Mouse (Mus musculus) brown adipose tissue, adult 24 weeks (tissue): ENCODE data around the gene Csdc2. TPM values are rescaled to one million over a fixed set of nuclear protein-coding genes. Genes with fewer than 3 reads are reported as not detected.
"Not testable (repeated sequence)": the region's sequence is repeated elsewhere in the genome, so short reads cannot be mapped to it uniquely, and the experiment has no call there.

ENCODE experiments used
- H3K27ac ChIP-seq: fragments of 200-500 bp; replicated peaks from 2 replicates; pipeline ENCODE4 v1.5.1; 2012; ENCODE audit warnings: low read depth, mild to moderate bottlenecking, low read length
- H3K4me1 ChIP-seq: fragments of 200-500 bp; 2 replicates; pipeline ENCODE4 v1.6.1; 2012; ENCODE audit warnings: low read length, mixed read lengths; ENCODE audit not compliant: control insufficient read depth, insufficient read depth, insufficient read length
- H3K4me3 ChIP-seq: fragments of 200-500 bp; 2 replicates; pipeline ENCODE4 v1.5.1; 2012; ENCODE audit warnings: low read depth, mild to moderate bottlenecking, low read length, moderate library complexity; ENCODE audit not compliant: insufficient read depth
- polyA plus RNA-seq: library from polyadenylated mRNA; stranded (reverse); fragments of >200 nt; gene quantifications from 2 replicates; pipeline ENCODE4 v1.2.4, GENCODE M21; 2012; ENCODE audit not compliant: missing spikeins, insufficient read depth, insufficient read length

Csdc2 gene
- polyA plus RNA-seq, 1 experiment: not detected

DNA sequence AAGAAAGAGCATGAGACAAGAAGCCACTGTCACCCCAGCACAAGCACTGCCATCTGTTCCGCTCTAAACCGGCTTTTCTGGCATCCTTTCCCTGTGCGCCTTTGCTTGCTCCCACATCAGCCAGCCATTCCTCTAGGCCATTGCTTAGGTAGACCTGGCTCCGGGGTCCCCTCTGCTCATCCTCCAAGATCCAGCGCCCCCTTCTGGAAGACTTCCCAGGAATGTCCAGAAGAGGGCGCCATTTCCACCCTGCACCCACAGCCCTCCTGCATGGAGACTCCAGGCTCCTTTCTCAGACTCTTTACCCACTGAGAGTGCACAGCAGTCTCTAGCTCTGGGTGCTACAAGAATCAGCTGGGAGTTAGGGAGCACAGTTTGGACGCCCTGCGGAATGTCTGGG is 19.9 kb downstream of the Csdc2 start:
- no peak overlapping the region for H3K27ac ChIP-seq
- no peak overlapping the region for H3K4me3 ChIP-seq
- peaks cover 1% of the 10 kb centered on the region; the same call in 1 of the 2 replicates for H3K4me1 ChIP-seq

DNA sequence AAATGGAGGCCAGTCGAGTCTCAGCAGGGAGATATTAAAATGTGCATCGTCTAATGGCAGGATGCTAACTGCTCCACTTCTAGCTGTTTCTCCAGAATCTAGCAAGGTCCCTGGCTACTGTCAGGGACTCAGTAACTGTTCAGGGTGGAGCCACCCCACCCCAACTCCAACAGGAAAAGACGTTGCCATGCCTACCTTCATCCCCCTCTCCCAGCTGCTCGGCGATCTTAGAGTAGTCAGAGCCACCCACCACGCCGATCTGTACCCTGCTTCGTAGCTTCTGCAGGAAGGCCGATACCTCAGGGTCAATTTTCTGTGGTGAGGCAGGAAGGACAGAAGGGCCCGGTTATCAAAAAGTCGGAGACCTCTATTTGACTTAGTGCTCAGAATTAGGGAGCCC is 21.0 kb downstream of the Csdc2 start:
- Histone ChIP-seq H3K4me3 (no peak overlapping the region), H3K4me1 (peaks cover 2% of the 10 kb centered on the region; the same call in 1 of the 2 replicates), H3K27ac (no peak overlapping the region)

DNA sequence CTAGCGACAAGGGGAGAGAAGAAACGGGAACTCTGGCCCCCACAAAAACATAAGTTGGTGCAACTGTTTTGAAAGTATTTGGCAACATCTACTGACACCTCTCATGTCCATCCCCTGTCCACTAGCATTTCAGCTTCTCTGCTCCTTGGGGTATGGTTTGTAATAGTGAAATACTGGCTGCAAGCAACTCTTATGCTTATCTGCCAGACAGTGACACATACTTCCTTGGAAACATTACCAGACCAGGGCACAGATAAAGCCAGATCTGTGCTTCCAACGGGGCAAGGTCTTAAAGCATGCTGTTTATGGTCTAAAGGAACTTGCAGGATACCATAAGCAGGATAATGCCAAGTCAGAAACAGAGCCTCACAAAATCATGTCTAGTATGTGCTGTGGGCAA is 22.3 kb downstream of the Csdc2 start:
- Histone ChIP-seq H3K27ac (no peak overlapping the region), H3K4me1 (peaks cover 2% of the 10 kb centered on the region; the same call in 1 of the 2 replicates), H3K4me3 (0 out of 2 replicates have a peak overlapping the region, but pooled peaks have one; percentile 6)

DNA sequence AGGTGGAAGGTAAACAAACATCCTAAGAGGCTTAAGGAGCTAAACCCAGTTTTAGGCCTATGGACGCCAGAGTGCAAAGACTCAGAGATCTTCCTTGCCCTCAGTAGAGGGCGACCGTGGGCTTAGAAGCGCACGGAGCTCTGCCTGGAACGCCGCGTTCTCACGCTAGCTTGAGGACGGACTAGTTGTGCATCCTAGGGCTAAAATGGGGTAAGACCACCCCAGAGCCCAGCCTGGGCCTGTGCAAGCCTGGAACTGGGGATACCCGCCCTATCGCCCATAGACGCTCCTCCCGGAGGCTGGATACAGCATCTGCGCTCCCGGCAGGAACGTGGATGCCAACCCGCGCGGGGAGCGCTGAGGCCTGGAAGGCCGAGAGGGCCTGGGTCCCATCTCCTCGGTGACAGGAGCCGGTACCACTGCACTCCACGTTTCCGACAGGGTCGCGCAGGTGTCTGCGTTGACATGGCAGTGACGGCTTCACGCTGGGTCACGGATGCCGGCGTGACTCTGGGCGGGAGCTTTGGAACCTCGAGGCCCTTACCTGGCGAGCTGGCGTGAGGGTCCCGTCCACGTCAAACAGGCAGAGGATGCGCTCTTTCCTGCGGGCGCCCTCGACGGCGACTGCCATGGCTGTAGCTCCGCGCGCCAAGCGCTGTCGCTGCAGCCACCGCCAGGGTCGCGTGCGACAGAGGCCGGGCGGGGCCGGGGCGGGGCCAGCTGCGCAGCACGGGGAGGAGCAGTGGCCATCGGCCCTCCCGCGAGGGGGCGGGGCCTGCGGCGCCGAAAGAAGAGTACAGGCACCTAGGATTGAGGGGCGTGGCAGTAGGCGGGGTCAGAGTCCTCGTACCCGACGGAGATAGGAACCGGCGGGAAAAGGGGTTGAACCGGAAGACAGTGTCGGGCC is 23.9 kb downstream of the Csdc2 start, which contains the start of gene Pmm1:
TSS of gene Pmm1 (minus strand) at position 760 of the 907 bp plus-strand sequence.
- peak within 1 kb of the TSS; percentile 74 for H3K27ac ChIP-seq
- H3K4me1 ChIP-seq: peaks cover 2% of the 10 kb centered on the region; the same call in 1 of the 2 replicates

DNA sequence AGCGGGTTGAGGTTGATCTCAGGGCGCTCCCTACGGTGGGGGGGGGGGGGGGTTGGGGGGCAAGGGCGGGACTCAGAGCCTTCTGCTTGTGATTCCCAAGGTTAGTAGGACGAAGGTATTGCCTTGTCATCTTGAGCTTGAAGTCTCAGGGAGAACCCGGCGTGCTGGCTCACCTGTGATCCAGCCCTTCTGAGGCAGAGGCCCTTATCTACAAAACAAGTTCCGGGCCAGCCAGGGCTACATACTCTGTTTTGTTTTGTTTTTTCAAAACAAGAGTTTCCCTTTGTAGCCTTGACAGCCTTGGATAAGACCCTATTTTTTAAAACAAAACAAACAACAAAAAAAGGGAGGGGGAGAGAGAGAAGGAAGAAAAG is 24.5 kb downstream of the Csdc2 start:
- peak overlapping the region; percentile 74 for H3K27ac ChIP-seq

More for the DNA sequence above, 23.9 kb downstream of the Csdc2 start, which contains the start of gene Pmm1:
- H3K4me3 ChIP-seq: peak within 1 kb of the TSS; percentile 84

DNA sequence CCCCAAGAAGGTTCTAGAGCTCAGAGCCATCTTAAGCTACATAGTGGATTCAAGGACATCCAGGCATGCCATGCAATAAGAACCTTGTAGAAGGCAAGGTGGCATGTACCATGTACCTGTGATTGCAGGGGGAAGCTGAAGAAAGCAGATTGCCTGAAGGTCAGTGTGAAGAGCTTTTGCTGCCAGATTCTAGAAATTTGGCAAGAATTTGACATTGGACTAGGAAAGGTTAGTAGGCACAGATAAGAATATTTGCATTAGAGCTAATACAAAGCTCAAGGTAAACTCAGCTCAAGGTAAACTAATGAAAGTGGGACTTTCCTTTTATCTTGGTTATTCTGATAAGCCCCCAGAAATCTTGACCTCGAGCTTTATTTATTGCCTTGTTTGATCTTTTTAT is 27.7 kb downstream of the Csdc2 start:
- H3K27ac ChIP-seq: no peak overlapping the region
- H3K4me3 ChIP-seq: no peak overlapping the region
- H3K4me1 ChIP-seq: peaks cover 2% of the 10 kb centered on the region; the same call in 1 of the 2 replicates

More for the DNA sequence above, 24.5 kb downstream of the Csdc2 start:
- H3K4me1 ChIP-seq: peaks cover 2% of the 10 kb centered on the region; the same call in 1 of the 2 replicates
- peak overlapping the region; percentile 48 for H3K4me3 ChIP-seq

DNA sequence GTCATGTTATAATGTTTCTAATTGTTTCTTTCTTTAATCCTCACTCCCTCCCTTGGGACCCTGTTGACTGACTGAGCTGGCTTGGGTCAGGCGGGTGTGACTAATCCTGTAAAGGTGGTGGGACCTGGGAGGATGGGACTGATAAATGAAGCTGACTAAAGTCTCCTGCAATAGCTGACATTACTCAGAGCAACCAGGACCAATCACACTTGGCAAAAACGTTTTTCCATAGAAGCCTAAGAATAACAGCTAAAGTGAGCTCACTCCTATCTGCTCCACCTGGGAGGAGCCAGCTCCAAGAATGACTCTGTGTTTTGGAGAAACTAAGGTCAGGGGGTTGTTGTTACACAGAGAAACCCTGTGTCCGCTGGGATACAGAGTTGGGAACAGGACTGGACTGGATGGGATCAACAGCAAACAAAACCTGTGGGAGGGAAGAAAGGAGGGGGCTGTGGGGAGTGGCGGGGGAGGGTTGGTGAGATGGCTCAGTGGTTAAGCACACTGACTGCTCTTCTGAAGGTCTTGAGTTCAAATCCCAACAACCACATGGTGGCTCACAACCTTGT is 28.5 kb downstream of the Csdc2 start:
- Histone ChIP-seq H3K4me1 (peaks cover 2% of the 10 kb centered on the region; the same call in 1 of the 2 replicates), H3K27ac (no peak overlapping the region), H3K4me3 (no peak overlapping the region)

DNA sequence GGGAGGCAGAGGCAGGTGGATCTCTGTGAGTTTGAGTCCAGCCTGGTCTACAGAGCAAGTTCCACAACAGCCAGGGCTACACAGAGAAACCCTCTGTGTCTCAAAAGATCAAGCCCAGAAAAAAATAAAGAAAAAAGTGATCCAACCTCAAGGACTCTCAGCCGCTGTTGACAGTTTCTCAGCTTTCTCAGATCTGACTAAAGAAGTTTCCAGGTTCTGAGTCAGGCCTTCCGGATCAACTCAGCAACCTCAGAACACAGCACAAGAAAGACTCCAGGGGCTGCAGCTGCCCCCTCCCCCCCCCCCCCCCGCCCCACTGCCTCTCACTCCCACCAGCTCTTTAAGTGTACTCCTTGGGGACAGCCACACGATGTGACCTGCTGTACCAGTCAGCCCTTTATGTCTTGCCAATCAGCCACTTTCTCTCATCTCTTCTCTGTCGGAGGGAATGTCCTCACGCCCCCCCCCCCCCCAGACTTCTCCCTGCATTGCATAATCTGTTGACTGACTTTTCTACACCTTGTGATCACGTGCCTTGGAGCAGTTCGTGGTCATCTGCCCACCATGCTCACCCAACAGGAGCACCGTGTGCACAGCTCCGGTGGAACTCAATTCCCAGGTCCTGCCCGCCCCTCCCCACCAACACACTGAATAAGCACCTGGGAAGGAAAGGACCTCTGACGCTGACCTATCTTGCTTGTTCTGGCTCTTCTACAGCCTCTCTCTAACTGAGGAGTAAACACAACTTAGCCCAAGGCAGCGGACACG is 29.7 kb downstream of the Csdc2 start:
- H3K4me3 ChIP-seq: no peak overlapping the region
- peaks cover 2% of the 10 kb centered on the region; the same call in 1 of the 2 replicates for H3K4me1 ChIP-seq
- no peak overlapping the region for H3K27ac ChIP-seq

DNA sequence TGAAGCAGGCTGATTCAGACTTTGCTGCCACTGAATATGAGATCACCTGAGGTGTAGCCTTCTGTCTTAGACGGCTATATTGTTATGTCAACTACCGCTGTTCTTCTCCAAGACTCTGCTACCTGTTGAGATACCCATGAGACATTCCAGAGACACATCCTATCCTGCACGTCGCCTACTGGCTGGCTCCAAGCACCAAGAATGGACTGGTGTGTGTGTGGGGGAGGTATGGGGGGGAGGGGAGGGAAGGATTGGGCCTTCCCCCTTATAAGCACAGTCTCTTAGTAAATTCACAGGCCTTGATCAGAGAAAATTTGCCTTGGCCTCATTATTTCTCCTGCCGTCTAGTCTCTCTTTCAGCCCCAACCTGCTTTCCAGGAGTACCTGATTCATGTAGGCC is 31.3 kb downstream of the Csdc2 start:
- H3K27ac ChIP-seq: no peak overlapping the region
- H3K4me1 ChIP-seq: no peaks in the 10 kb centered on the region
- H3K4me3 ChIP-seq: no peak overlapping the region

DNA sequence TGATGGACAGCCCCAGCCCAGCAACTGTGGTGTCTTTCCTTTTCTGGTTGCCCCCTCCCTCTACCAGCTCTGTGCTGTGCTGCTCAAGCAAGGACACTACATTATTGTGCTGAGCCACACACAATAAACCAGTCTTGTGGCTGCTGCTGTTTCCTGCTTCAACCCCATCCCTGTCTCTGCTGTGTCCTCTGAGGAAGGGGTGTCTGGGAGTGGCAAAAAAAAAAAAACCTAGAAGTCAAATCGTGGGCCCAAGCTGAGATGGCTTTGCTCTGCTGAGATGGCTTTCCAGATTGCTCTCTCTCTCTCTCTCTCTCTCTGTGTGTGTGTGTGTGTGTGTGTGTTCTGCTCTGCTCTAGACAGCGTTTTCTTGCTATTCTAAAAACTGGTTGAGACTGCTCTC is 31.9 kb downstream of the Csdc2 start:
- Histone ChIP-seq H3K4me1 (no peaks in the 10 kb centered on the region), H3K4me3 (no peak overlapping the region), H3K27ac (no peak overlapping the region)

DNA sequence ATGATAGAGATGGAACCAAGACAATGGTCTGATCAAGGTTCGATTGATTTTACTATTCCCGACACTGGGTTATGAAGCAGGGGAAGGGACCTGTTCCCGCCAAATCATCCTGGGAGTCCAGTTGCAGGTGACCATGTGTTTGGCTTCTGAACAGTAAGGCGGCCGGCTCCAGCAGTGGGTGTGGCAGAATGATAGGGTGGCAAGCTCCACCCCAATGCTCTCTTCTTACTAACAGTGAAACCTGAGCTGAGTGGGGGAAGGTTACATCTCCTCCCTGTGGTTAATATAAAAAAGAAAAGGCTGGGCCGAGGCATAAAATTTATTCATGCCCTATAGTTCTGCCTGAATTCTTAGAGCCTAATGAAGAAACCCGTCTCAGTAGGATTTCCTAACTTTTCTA is 32.6 kb downstream of the Csdc2 start:
- H3K4me1 ChIP-seq: no peaks in the 10 kb centered on the region
- no peak overlapping the region for H3K27ac ChIP-seq
- H3K4me3 ChIP-seq: no peak overlapping the region

DNA sequence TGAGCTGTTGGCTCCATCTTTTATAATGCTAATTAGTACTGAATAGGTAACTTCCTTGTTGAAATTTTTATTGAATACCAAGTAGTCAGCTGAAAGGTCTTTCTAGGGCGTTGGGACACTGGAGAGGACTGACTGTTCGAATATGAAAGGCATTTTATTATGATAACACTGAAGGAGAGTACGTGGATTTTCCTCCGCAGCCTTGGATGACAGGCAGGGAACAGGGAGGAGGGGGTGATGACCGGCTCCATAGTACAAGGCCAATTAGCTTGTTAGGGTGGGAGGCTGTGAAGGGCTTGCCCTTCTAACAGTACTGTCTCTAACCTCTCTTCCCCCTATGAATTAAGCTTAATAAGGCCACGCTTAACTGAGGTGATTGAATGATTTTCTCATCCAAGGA is 33.1 kb downstream of the Csdc2 start:
- H3K4me3 ChIP-seq, H3K4me1 ChIP-seq, H3K27ac ChIP-seq: not testable (repeated sequence)

DNA sequence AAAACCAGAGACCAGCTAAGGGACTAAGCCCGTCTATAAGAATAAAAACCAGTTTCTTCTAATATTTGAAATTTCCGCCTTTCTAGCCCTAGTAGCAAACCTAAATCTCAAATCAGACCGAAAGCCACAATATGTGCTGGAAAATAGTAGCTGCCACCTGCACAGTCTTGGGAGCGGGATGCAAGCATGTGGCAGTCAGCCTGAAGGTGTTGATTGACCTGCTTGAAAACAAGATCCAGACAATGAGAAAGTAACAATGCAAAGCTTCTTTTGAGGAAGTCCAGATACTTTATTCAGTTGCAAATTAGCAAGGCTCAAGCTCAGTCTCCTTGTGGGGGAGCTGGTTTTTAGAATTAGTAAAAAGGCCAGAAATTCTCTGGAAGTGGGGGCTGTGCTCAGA is 33.9 kb downstream of the Csdc2 start:
- not testable (repeated sequence) for H3K27ac ChIP-seq, H3K4me1 ChIP-seq

DNA sequence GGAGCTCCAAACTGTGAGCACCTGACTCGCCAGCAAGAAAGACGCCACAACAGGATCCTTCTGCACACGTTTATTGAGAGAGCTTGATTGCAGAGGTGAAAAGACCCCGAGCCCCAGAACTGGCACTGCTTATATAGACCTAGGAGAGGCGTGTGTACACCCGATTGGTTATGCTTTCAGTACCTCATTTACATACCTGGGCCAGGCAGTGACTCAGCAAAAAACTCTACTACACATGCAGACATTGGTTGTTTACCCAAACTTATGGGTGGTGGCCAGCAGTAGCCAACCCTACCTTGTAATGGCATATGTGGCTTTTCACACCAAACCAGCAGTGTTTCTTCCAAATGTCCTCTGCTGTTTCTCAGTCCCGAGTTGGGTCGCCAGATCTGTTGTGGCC is 38.6 kb downstream of the Csdc2 start:
- not testable (repeated sequence) for H3K27ac ChIP-seq, H3K4me3 ChIP-seq, H3K4me1 ChIP-seq

More for the DNA sequence above, 33.9 kb downstream of the Csdc2 start:
- H3K4me3 ChIP-seq: not testable (repeated sequence)

DNA sequence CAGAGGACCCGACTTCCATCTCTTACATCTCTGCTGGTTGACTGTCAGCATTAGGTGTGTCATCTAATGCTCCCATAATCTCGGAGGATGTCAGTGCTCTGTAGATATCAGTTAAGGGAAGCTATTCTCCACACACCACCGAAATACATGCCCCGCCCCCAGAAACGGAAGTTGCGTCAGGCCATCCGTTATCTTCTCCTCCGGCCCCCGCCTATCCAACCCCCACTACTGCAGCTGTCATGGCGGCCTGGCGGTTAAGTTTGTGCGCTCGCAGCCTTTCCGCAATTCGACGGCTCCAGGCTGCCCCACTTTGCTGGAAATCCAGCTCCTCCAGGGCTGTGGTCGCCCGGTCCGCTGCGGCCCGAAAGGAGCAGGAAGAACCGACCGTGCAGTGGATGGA is 43.8 kb downstream of the Csdc2 start, which contains the start of gene 1700029P11Rik:
TSS of gene 1700029P11Rik (plus strand) at position 220 of the 400 bp plus-strand sequence.
- no peak within 1 kb of the TSS for H3K27ac ChIP-seq
- H3K4me1 ChIP-seq: no peaks in the 10 kb centered on the region
- no peak within 1 kb of the TSS for H3K4me3 ChIP-seq
